Mouse (Mus musculus) cerebellum, postnatal 4 days (tissue): ENCODE results near the gene Cdc42bpb.

Source experiments
- DNase-seq, 2 experiments: peaks; one replicate each; pipeline ENCODE4 v3.0.0; 2022; ENCODE audit warnings: low spot score in 2 of 2, mixed read lengths in 1 of 2

Gene Cdc42bpb

GRCm38 (mm10) chr12:111284532-111284931, 93.0 kb downstream of the Cdc42bpb start:
- DNase-seq = no peak

- no peak for DNase-seq
These were observed 93.9 kb downstream of the Cdc42bpb start for GRCm38 (mm10) chr12:111283573-111283972.

- DNase-seq = no peak
These were observed 101.1 kb downstream of the Cdc42bpb start for GRCm38 (mm10) chr12:111276371-111276770.

GRCm38 (mm10) chr12:111275150-111275841, 102.2 kb downstream of the Cdc42bpb start:
- no peak for DNase-seq

- DNase-seq = peak in 1 of 2 experiments; percentile 37
These were observed 102.9 kb downstream of the Cdc42bpb start for GRCm38 (mm10) chr12:111274447-111275149.

GRCm38 (mm10) chr12:111274006-111274405, 103.5 kb downstream of the Cdc42bpb start:
- DNase-seq = no peak

GRCm38 (mm10) chr12:111272420-111272819, 105.1 kb downstream of the Cdc42bpb start:
- DNase-seq = peak; percentile 81 to 87

GRCm38 (mm10) chr12:111271966-111272365, 105.6 kb downstream of the Cdc42bpb start:
- no peak for DNase-seq

- DNase-seq = no peak
These were observed 106.1 kb downstream of the Cdc42bpb start for GRCm38 (mm10) chr12:111271406-111271805.

- no peak for DNase-seq
These were observed 106.8 kb downstream of the Cdc42bpb start, which contains the start of gene Amn for GRCm38 (mm10) chr12:111270629-111271277. Amn (plus strand) TSS chr12:111271095.

GRCm38 (mm10) chr12:111267673-111268325, 109.7 kb downstream of the Cdc42bpb start:
- no peak for DNase-seq

GRCm38 (mm10) chr12:111266592-111266991, 110.9 kb downstream of the Cdc42bpb start:
- no peak for DNase-seq

- DNase-seq = no peak
These were observed 112.3 kb downstream of the Cdc42bpb start for GRCm38 (mm10) chr12:111265212-111265611.

- no peak for DNase-seq
These were observed 113.9 kb downstream of the Cdc42bpb start for GRCm38 (mm10) chr12:111263650-111264049.

GRCm38 (mm10) chr12:111251227-111251626, 126.3 kb downstream of the Cdc42bpb start:
- DNase-seq = no peak

GRCm38 (mm10) chr12:111250116-111250515, 127.4 kb downstream of the Cdc42bpb start:
- DNase-seq = no peak

- DNase-seq = no peak
These were observed 128.4 kb downstream of the Cdc42bpb start for GRCm38 (mm10) chr12:111249095-111249494.

- no peak for DNase-seq
These were observed 130.6 kb downstream of the Cdc42bpb start for GRCm38 (mm10) chr12:111246808-111247464.

GRCm38 (mm10) chr12:111245070-111245469, 132.4 kb downstream of the Cdc42bpb start:
- no peak for DNase-seq

- DNase-seq = no peak
These were observed 133.8 kb downstream of the Cdc42bpb start for GRCm38 (mm10) chr12:111243733-111244132.
